Comparison of ENCODE assay signal across 8 mouse cellular contexts in genomic region chr1:59422981-59423941, GRCm38 (mm10). TPM values are rescaled to one million over a fixed set of nuclear protein-coding genes. Genes with fewer than 3 reads are reported as not detected.
A peak's percentile ranks its signal among the peaks of the same experiment; 100 is the strongest.
DNase-seq lines count a peak whose midpoint lies in the region; ATAC-seq lines count a peak whose summit lies in the region.

No protein-coding gene starts in this region.

- no peak overlapping the region for H3K9ac ChIP-seq in heart, embryonic 11.5 days (ENCODE audit: low read depth, low read length)

- no peaks in the 10 kb centered on the region for H3K9me3 ChIP-seq in heart, embryonic 11.5 days (replicated peaks; ENCODE audit: control insufficient read depth, low read length)

- ATAC-seq in heart, embryonic 11.5 days (replicated peaks; ENCODE audit: insufficient number of reproducible peaks, low FRiP score, low TSS enrichment) = 0 out of 2 replicates have a peak, but pooled peaks have one; percentile 10

- no peak overlapping the region for H3K27ac ChIP-seq in heart, embryonic 11.5 days (ENCODE audit: low read depth, low read length)

- H3K27me3 ChIP-seq in heart, embryonic 11.5 days (ENCODE audit: control insufficient read depth, insufficient read depth, low read length) = peaks cover 14% of the 10 kb centered on the region

- H3K36me3 ChIP-seq in heart, embryonic 11.5 days (ENCODE audit: control insufficient read depth, insufficient read depth, low read length) = no peaks in the 10 kb centered on the region

- WGBS in heart, embryonic 11.5 days (ENCODE audit: insufficient replicate concordance) = 34% methylated on average over 19 of the region's 19 CpGs

- H3K4me1 ChIP-seq in heart, embryonic 11.5 days (ENCODE audit: control insufficient read depth, insufficient read depth, low read length) = no peaks in the 10 kb centered on the region

- DNase-seq in right cerebral cortex, postnatal 10 days (ENCODE audit: low spot score in 2 of 2) = peak; percentile 30 to 35
- no peak for DNase-seq in right cerebral cortex, postnatal 36 days (ENCODE audit: low spot score in 2 of 2)
- DNase-seq in kidney, postnatal 14 days = peak; percentile 50
- peak; percentile 55 for DNase-seq in retina, embryonic 14.5 days (ENCODE audit: low spot score)
- DNase-seq in thymus, postnatal 36 days = no peak
- no peak for DNase-seq in thymus, postnatal 14 days
- no peak for DNase-seq in cerebellum, adult 8-10 months

- no peak overlapping the region for H3K4me3 ChIP-seq in heart, embryonic 11.5 days (ENCODE audit: low read depth, low read length)

- no peak overlapping the region for H3K4me2 ChIP-seq in heart, embryonic 11.5 days

RNA-seq across cellular contexts. Expression of gene Fzd7, which starts 59.0 kb away (rescaled TPM):
- 4.5 and 6.0 TPM in 2 replicates for polyA plus RNA-seq in heart, embryonic 11.5 days (2014; fragmentation: Nextera tagmentation; extraction: Ambion mirVana)

Comparison
In these comparisons a context has a peak if more than half of its experiments do, and no peak if none do; other contexts are left out.
1. DNase-seq: peak in right cerebral cortex, postnatal 10 days (2 of 2), kidney, postnatal 14 days (single experiment) and retina, embryonic 14.5 days (single experiment); none in right cerebral cortex, postnatal 36 days (0 of 2), thymus, postnatal 36 days (0 of 2), thymus, postnatal 14 days (single experiment) and cerebellum, adult 8-10 months (single experiment).